Mouse (Mus musculus): ENCODE measurements around the gene S100pbp. TPM values are rescaled to one million over a fixed set of nuclear protein-coding genes. Genes with fewer than 3 reads are reported as not detected.

S100pbp gene
- total RNA-seq, 2 experiments from 2014 or later = 33.9 to 34.5 TPM

GRCm38 (mm10) chr4:129145411-129145810 is 44.1 kb downstream of the S100pbp start:
- intact Hi-C loops (cut with DNase I) = no loop called here
- Histone ChIP-seq H3K4me3 (no peak overlapping the region), H3K27ac (peak overlapping the region; percentile 85)
- no peak for TF ChIP-seq CTCF (IDR thresholded peaks at IDR 0.05)
- no peak for DNase-seq (ENCODE audit: extremely low spot score in 1 of 2, low spot score in 2 of 2)

DNA sequence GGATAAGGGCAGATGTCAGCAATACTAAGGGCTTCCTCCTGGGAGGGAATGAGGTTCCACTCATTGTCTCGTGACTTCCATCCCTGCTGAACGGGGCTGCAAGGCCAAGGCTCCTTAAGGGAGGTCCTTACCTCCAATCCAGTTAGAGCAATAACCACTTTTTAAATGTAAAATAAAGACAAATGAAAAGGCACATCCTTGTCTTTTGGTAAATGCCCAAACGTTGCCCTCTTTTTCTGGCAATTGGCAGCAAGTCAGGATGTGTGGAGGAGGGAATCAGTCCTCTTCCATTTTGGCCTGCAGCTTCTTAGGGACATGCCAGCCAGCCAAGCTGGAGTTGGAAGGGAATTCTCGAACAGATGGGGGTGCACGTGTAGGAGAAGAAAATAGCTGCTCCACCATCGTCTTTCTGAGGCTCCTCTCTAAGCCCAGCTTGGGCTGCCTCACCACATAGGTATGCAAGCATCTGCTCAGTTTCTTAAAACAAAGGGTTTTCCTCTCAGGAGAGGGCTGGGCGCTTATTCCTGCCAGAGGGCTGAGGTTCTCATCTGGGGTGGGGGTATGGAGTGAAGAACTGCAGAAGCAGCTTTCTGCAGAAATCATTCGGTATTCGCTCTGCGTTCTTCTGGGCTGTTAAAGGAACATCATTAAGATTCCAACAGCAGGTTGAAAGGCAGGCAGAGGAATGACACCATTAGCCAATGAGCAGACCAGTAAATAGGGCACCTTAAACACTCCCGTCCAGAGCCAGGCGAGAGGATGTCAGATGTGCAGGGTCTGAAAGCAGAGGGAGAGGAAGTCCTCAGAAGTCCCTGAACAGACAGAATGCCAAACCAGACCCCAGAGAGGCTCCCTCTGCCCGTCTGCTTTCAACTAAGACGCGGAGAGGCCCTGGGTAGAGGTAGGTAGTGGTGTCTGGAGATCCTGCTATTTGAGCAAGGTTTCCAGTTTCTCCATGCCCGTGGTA is 44.8 kb downstream of the S100pbp start:
- peak; percentile 67 to 87 for DNase-seq (ENCODE audit: extremely low spot score in 1 of 2, low spot score in 2 of 2)
- no peak overlapping the region for H3K4me3 ChIP-seq
- TF ChIP-seq CTCF (IDR thresholded peaks at IDR 0.05) = no peak
- intact Hi-C loops (cut with DNase I) = loop anchor here (1.0 kb wide), 1 partner anchor 119 kb away; no protein-coding TSS in a partner anchor
- peak overlapping the region; percentile 85 for H3K27ac ChIP-seq

- no peak for TF ChIP-seq CTCF (IDR thresholded peaks at IDR 0.05)
- H3K27ac ChIP-seq = peak overlapping the region; percentile 77
- H3K4me3 ChIP-seq = no peak overlapping the region
- intact Hi-C loops (cut with DNase I) = no loop called here
- DNase-seq (ENCODE audit: extremely low spot score in 1 of 2, low spot score in 2 of 2) = peak in 1 of 2 experiments; percentile 21
Measured at GRCm38 (mm10) chr4:129143509-129143908, 46.0 kb downstream of the S100pbp start.

DNA sequence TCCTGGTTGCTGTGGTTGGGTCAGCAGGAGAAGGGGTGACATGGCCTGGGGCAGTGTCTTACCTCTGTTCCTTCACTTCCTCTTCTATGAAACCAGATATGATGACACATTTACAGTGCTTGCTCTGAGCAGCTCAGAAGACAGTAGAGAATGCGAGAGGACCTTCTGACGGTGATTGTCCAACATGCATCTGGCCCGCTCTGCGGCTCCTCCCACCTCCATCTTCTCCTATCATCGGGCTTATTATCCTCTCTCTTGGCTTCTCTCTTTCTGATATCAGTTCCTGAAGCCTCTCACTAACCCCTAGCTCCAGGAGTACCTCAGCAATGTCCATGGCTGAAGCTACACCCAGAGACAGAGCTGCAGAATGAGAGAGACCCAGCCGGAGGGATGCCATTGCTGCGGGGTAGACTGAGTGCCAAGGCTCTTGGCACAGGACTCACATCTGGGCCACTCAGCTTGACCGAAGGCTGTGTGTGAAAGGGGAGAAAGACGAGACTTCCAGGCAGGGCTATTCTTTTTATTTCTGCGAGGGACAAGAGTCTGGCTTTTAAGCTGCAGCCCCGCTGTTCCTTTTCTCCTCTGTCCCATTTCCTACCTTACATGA is 47.0 kb downstream of the S100pbp start:
- Histone ChIP-seq H3K27ac (peak overlapping the region; percentile 77; the same call in 1 of the 2 replicates), H3K4me3 (no peak overlapping the region)
- no peak for TF ChIP-seq CTCF (IDR thresholded peaks at IDR 0.05)
- intact Hi-C loops (cut with DNase I) = no loop called here
- DNase-seq (ENCODE audit: extremely low spot score in 1 of 2, low spot score in 2 of 2) = peak in 1 of 2 experiments; percentile 12

GRCm38 (mm10) chr4:129141560-129142438 is 47.7 kb downstream of the S100pbp start:
- TF ChIP-seq CTCF (IDR thresholded peaks at IDR 0.05) = no peak
- intact Hi-C loops (cut with DNase I) = no loop called here
- H3K4me3 ChIP-seq = no peak overlapping the region
- peak in 1 of 2 experiments; percentile 10 for DNase-seq (ENCODE audit: extremely low spot score in 1 of 2, low spot score in 2 of 2)
- peak overlapping the region; percentile 55; the same call in 1 of the 2 replicates for H3K27ac ChIP-seq

- intact Hi-C loops (cut with DNase I) = no loop called here
- no peak overlapping the region for H3K27ac ChIP-seq
- no peak for DNase-seq (ENCODE audit: extremely low spot score in 1 of 2, low spot score in 2 of 2)
- TF ChIP-seq CTCF (IDR thresholded peaks at IDR 0.05) = no peak
- H3K4me3 ChIP-seq = no peak overlapping the region
Measured at GRCm38 (mm10) chr4:129140808-129141207, 48.7 kb downstream of the S100pbp start.

DNA sequence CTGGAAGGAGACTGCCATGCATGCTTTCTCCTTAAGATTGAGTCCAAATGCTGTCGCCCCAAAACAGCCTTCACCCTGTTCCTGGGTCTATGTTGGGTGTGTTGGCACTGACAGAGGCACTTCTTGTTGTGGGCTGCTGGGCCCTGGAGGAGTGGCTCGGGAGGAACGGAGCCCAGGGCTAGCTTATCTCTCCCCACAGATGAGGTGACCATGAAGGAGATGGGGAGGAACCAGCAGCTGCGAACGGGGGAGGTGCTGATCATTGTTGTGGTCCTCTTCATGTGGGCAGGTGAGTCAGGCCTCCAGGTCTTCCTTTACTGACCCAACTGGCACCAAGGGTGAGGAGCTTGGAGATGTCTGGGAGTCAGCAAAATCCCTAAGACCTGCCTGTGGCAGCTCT is 49.9 kb downstream of the S100pbp start:
- no peak for DNase-seq (ENCODE audit: extremely low spot score in 1 of 2, low spot score in 2 of 2)
- Histone ChIP-seq H3K27ac (no peak overlapping the region), H3K4me3 (no peak overlapping the region)
- TF ChIP-seq CTCF (IDR thresholded peaks at IDR 0.05) = no peak
- intact Hi-C loops (cut with DNase I) = loop anchor here (10.0 kb wide), 1 partner anchor 315 kb away; no protein-coding TSS in a partner anchor

DNA sequence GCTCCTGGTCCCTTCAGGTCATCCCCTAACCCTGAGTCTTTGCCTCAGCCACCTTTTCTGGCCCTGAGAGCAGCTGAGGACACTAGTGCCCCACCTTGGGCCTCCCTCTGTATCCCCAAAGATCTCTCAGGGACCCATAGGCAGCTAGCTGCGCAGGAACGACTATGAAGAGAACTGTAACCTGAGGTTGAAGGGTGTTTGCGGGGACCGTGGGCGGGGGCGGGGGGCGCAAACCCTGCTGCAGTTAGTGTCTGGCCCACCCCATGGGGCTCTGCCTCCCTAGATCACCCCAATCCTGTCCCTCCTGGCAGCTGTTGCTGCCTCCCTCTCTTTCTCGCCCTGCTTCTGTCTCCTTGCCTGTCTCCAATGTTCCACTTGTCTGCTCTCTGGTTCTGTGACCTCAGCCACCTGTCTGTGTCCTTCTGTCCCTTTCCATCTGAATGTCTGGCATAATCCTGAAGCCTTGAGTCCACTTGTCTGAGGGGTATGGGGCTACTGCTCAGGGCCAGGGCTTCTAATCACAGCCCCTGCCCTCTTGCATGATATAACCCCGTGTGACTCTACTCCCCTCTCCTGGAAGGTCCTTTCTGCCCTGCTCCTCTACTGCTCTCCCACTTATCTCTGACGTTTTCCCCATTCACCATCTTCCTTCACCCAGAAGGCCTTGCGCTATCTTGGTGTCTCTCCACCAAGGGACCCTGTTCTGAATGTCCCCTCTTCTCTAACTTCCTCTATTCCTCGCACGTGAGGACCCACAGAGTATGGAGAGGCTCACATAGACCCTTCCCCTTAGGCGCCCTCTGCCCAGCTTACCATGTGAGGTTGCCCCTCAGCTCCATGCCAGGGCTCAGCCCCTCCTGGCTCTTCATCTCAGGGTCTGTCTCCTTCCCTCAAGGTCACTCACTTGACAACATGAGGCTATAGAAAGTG is 51.9 kb downstream of the S100pbp start:
- DNase-seq (ENCODE audit: extremely low spot score in 1 of 2, low spot score in 2 of 2) = peak in 1 of 2 experiments; percentile 14
- peak overlapping the region; percentile 61 for H3K4me3 ChIP-seq
- TF ChIP-seq CTCF (IDR thresholded peaks at IDR 0.05) = no peak
- H3K27ac ChIP-seq = peak overlapping the region; percentile 87
- intact Hi-C loops (cut with DNase I) = loop anchor here (10.0 kb wide), 1 partner anchor 317 kb away; no protein-coding TSS in a partner anchor

- intact Hi-C loops (cut with DNase I) = loop anchor here (10.0 kb wide), 1 partner anchor 318 kb away; no protein-coding TSS in a partner anchor
- no peak for TF ChIP-seq CTCF (IDR thresholded peaks at IDR 0.05)
- Histone ChIP-seq H3K27ac (peak within 1 kb of the TSS; percentile 94), H3K4me3 (peak within 1 kb of the TSS; percentile 61)
- peak in 1 of 2 experiments; percentile 30 for DNase-seq (ENCODE audit: extremely low spot score in 1 of 2, low spot score in 2 of 2)
Measured at GRCm38 (mm10) chr4:129136579-129137391, 52.7 kb downstream of the S100pbp start, which contains the start of gene Fndc5. TSS of gene Fndc5 (plus strand) at chr4:129136999.

Measured in left cerebral cortex, adult 2 months (tissue).